Mouse (Mus musculus) spleen, adult 2 months (tissue): ENCODE results near the gene Nrd1.

ENCODE experiments used
- CTCF ChIP-seq: fragments of 200-500 bp; IDR thresholded peaks from 2 replicates; pipeline ENCODE4 v1.5.1; 2011; ENCODE audit warnings: mild to moderate bottlenecking, inconsistent platforms; ENCODE audit not compliant: insufficient read depth, insufficient read length, insufficient replicate concordance; ENCODE audit errors: extremely low read depth
- POLR2A ChIP-seq: fragments of 200-500 bp; IDR thresholded peaks from 2 replicates; pipeline ENCODE4 v1.6.1; 2011; ENCODE audit warnings: low read depth, low read length, inconsistent platforms

- TF ChIP-seq POLR2A: no peak
- TF ChIP-seq CTCF: no peak
These were observed 13.6 kb downstream of the Nrd1 start for GRCm38 (mm10) chr4:109014091-109014490.
